Mouse (Mus musculus) NIH3T3 (cell line): ENCODE measurements around the gene Mcm8.

Experiments
- DNase-seq: peaks from one replicate; pipeline ENCODE4 v3.0.0-alpha.2; 2012; ENCODE audit warnings: low read depth

Mcm8 gene

GRCm38 (mm10) chr2:132871663-132872062 is 55.7 kb downstream of the Mcm8 start:
- DNase-seq, result peak; percentile 36

GRCm38 (mm10) chr2:132873657-132874326 is 57.9 kb downstream of the Mcm8 start:
- peak; percentile 13 for DNase-seq

DNA sequence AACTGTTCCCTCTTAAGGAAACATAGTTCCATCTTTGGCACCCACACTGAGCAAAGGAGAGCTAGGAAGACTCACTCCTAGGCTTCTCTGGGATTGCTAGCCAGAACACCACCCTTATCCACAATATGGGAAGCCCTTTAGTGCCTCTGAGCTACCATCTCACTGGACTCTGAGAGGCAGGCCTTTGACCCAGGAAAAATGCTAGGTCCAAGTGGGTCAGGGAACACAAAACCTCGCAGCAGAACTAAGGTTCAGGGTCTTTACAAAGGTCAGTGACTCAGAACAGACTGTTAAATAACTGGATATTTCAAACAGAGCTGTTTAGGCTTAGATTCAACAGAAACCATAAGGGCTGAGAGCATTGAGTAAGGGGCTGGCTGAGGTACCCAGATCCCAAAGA is 61.0 kb downstream of the Mcm8 start:
- DNase-seq, result no peak

DNA sequence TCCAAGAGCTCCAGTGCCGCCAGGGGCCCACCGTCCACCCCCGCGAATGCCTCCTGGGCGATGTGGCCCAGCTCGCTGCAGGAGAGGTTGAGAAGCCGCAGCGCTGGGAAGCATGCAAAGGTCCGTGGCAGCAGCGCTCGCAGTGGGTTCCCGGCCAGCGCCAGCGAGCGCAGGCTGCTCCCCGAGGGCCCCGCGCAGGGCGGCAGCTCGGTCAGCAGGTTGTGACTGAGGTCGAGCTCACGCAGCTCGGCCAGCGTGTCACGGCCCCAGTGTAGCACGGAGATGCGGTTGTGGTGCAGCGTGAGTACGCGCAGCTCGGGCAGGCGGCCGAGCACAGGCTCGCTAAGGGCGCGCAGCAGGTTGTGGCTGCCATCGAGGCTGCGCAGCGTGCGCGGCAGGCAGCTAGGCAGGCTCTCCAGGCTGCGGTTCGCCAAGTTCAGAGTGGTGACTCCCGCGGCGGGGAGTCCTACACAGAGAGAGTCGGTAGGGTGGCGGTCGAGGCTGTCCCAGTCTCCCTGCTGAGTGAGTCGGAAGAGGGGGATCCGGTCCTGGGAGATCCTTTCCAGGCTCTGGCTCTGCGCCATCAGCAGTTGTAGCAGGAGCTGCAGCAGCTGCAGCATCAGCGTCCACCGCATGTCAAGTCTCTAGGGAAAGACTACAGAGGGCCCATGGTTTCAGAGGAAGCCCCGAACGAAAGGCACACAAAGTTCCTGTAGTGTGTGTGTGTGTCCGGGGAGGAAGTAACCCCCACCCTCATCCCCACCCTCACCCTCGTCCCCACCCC is 63.5 kb downstream of the Mcm8 start:
- DNase-seq, result no peak

DNA sequence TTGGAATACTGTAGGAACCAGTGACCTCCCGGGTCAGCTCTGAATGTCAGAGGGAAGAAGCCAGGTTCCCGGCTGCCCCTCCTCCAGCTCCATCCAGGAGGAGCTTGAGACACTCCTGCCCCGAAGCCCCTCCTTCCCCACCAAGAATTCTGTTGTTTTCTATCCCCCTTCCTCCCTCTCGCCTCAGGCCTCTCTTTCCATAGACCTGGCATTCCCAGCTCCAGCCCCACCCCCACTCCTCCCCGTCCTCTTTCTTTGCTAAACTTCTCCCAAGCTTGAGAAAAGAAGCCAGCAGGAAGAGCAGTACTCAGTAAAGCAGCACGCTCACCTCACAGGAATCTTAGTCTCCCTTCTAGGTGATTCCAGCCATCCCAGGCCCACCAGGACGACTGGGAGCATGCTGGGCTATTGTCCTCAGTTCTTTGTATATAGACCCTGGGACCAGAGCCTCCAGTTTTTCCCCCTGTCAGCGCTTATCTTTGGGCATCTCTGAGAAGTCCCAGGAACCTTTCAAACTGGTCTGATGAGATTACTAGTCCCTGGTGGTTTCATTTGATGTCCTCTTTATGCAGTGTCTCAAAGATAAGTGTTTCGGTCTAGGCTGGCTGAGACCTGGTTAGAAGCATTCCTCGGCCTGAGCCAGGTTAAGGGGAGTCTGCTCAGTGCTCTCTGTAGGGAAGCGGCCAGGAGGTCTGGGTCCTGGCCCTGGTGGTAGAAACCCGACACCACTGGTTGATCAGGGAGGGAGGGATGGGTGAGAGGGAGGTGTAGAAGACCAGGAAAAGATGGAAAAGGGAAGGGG is 65.1 kb downstream of the Mcm8 start, which contains the start of gene Lrrn4:
Lrrn4 (minus strand) TSS at position 48 of the 802 bp plus-strand sequence.
- DNase-seq, result no peak

- DNase-seq, result peak; percentile 18
These were observed 68.5 kb downstream of the Mcm8 start for GRCm38 (mm10) chr2:132884303-132884967.

GRCm38 (mm10) chr2:132885312-132885711 is 69.4 kb downstream of the Mcm8 start:
- no peak for DNase-seq
